Mouse (Mus musculus) megakaryocyte progenitor cell, adult 5-6 weeks (primary cell): ENCODE data around the gene Prkn. TPM values are rescaled to one million over a fixed set of nuclear protein-coding genes. Genes with fewer than 3 reads are reported as not detected.
A peak's percentile ranks its signal among the peaks of the same experiment; 100 is the strongest.

Experiments used
- ATAC-seq: replicated peaks from 2 replicates; pipeline ENCODE4 v1.8.0; 2016; ENCODE audit warnings: mild to moderate bottlenecking, moderate TSS enrichment, inconsistent platforms; ENCODE audit not compliant: poor library complexity
- total RNA-seq, 2 experiments: library from RNA; stranded (forward) in 1 of 2; stranded (reverse) in 1 of 2; fragments of 157-497, 149-512 nt in 1 of 2; fragments of 200-1000 nt in 1 of 2; gene quantifications; 2 replicates each; pipeline versions ENCODE4 v1.2.3 to v1.2.4; 2015 to 2017

The Prkn gene
- total RNA-seq, 2 experiments from 2014 or later, result 0.25 to 0.57 TPM

DNA sequence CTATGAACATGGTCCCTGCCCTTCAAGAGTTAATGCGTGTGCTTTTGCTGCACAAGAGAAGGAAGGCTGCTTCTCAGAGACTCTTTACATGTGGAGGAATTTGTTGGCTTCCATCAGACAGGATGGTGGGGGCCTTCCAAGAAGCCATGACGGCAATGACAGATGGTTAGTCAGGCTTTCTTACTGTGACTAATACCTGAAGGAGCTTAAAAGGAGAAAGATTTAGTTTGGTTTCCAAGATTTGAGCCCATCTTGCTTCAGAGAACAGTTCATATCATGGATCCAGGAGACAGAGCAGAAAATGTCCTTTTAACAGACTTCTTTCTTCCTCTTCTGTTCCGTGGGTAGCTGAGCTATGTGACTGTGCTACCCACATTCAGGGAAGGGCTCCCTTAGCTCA, 666.9 kb downstream of the Prkn start:
- ATAC-seq, result no peak

DNA sequence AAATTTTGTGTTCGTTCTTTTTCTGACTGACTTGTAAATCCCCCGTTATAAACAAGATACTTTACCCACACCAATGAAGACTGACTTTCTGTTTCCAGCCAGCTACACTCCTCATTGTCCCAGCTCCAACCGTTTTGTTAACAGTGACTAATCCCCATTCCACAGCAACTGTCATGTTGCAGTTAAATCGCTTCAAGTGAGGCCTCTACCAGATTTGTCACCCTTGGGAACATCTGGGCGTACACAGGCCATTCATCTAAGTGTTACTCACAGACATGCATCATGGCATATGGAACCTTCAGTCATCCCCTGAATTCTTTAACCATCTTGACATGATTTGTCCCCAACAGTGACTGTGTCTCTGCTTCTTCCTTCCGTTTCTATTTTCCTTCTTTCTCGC, 669.9 kb downstream of the Prkn start:
- ATAC-seq, result no peak

DNA sequence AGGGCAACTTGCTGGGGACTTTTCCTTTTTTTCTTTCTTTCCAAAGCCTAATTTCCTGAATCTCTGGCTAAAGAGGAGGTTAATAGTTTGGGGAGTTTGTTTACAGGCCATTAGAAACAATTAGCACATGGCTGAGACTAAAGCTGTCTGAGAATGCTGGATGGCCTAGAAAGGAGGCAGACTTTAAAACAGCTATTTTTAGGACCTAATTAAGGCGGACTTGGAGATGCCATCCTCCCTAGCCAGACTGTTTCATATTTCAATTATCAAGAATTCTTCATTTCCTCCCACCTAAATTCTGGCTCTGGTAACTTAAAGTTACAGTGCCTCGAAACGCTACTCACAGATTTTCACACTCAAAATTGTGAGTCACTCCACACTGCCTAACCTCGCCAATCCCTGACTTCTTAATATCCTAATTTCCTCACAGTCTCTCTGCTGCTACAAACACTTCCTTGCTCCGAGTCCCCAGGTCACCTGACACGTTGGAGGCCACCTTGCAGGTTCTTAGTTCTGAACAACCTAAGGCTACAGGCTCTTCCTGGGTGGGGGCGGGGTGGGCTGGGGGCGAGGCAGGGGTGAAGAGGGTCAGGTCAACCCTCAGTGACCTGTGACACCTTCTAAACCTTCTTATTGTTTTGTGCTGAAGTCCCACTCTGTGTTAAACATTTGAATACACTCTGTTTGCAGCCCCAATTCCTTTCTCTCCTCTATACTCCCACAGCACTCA, 674.0 kb downstream of the Prkn start:
- ATAC-seq, result no peak

DNA sequence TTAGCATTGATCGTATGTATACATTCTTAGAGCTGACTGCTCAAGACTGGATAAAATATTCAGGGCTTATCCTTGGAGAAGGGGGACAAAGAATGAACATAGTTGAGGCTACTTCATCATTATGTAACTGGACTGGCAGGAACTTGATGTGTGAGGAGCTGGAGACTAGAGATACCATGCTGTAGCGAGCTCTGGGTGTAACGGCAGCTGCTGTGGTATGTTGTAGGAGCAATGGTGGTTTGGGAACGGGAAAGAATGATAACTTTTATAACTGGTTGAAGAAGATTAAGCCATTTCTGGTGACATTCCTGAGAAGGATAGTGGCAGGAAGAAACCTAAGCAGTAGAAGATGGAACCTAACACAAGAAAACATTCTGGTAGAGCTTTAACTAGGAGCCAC, 675.4 kb downstream of the Prkn start:
- ATAC-seq, result peak; percentile 60

DNA sequence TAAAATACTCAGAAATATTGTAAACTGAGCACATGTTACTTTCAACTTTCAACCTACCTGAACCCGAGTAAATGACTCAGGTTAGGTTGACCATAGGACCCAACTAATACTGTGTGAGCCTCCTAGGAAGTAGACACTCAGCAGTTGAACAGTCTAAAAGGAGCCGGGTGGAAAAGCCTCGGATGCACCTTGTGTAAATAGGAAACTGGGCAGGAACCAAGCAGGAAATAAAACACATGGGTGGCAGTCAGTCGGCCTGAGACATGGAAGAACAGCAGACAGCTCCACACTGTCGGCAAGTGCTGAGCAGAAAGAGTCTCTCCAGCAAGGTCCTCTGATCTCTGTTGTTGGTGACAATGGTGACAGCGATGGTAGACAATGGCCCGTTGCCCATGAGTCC, 676.0 kb downstream of the Prkn start:
- ATAC-seq, result no peak

DNA sequence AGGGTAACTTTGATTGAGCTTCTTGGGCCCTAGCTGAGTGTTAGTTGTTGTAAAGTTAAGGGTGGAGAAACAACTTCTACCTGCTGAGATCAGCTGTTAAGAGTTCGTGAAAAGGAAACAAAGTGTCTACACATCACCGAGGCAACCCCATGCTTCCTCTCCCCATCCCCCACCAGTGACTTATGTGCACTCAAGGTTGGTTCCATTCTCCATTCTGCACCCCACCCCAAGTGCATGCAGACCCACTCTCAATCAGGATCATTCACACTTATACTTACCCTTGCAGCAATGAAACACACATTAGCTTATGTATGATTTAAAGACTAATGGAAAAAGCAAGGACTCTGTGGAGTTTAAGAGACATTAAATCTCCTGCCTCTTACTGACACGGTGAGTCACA, 691.9 kb downstream of the Prkn start:
- ATAC-seq, result no peak

DNA sequence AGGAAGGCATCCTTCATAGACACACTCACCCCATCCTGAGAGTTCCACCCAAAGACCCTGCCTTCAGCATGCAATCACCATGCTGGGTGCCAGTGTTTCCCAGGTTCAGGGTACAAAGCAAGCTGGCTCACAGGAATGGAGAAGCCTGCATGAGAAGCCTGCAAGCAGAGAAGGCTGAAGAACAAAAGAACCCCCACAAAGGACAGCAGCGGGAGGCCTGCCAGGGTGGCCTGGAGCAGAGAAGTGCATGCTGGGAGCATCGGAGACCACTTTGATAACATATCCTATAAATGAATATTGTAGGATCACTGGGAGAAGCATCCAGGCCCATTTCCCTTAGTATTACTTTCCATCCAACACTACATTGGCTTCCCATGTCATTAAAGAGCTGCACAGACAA, 692.6 kb downstream of the Prkn start:
- no peak for ATAC-seq

DNA sequence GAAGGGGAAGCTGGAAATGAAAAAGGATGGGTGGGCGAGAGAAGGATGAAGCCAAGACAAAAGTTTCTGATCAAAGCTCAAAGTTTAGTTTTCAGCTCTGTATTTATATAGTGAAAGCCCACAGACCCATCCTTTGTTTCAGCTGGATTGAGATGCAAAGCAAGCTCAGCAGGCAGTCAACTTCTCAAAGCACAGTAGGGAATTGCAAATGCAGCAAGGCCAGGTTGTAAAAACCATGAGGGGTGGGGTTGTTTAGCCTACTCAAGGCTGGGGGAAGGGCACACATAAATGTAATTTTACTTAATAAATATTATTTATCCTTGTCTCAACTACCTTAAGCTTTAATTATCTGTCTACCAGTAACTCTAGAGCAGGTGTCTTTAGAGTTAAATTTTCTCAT, 693.7 kb downstream of the Prkn start:
- no peak for ATAC-seq

DNA sequence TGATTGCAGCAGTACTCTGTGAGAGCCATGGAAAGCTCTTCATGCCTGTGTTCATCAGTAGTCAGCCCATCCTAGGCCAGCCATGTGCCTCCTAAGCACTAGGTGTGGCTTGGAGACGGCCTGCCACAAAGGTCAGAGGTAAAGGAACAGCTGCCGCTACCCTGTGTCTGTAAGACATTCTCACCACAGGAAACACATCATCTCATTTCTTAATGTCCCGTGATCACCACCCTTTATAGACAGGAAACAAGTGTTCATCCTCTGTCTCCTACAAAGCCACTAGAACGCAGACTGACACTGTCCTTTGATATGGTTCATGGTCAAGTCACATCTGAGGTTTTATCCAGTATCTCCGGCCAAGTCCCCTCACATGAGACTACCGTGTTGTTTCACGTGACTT, 698.6 kb downstream of the Prkn start:
- peak; percentile 71 for ATAC-seq

DNA sequence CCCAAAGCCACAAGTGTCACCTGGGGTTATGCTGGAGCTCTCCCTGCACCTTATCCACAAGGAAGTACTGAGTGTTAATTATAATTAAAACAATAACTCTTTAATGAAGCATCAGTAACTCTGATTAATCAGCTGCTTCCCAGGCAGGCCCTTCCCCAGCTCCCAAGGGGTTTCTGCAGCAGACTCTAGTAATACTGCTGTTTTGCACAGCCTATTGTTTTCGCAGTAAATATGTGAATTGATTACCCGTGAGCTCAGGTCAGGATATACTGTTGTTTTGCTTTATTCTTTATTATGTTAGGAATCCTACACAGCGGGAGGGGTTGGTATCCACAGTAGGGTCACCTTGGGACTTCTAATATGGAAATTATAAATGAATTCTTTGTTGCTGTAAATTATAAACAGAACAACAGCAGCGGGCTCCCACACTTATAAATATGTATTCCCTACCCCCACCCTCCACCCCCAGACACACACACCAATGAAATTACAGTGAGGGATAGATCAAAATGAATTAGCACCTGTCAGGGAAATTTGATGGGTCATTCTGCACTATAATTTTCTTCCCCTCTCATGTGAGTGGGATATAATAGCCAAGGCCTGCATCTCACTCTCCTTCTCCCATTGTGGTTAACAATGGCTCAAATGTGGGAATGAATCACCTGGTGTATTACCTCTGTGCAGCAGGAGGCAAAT, 701.9 kb downstream of the Prkn start:
- ATAC-seq, result no peak

DNA sequence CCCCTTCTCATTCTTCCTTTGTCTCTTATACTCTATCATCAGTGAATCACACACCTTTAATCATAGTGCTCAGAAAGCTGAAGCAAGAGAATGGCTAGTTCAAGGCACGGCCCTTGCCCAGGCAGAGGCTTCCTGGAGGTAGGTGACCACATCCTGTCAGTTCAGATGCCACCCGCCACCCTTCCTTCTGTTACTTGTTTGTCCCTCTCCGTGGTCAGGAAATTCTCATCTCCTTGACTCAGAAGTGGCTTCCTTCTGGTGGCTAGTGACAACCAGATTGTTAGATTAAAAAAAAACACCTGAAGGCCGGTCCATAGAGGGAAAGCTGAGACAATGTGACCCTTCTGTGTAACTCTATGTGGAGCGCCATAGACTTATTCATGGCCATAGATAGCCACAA, 710.4 kb downstream of the Prkn start:
- peak; percentile 79 for ATAC-seq

DNA sequence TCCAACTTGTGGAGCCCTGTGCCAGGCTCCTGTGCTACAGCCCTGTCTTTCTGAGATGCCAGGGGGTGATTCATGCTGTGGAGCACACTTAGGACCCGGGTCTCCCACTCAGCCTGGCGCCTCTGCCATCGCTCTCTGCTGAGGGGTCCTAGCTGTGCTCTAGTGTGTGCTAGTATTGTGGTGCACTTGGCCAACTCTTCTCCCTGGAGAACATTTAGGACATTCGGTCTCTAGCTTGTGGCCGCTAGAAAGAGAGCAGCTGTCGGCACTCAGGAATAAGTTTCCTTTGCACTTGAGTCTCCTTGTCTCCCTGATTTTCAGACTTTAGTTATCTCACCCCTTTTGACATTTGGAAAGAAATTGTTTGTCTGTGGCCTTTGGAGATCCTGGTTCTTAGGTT, 725.5 kb downstream of the Prkn start:
- ATAC-seq, result no peak

DNA sequence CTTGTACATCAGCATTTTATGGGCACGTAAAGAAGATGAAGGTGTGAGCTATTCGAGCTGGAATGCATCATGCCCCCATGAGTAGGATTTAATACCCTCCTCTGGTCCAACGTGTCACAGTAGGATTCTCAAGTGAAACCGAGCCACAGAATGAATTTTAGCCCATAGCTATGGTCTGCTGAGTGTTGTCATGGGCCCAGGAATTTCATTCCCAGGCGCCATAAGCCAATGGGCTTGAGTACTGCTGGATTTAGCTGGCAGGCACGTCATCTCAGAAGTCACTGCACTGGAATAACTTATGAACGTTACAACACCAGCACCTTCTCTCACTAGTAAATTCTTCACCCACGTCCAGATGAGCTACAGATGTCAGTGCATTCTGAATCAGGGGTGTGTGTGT, 730.2 kb downstream of the Prkn start:
- no peak for ATAC-seq

DNA sequence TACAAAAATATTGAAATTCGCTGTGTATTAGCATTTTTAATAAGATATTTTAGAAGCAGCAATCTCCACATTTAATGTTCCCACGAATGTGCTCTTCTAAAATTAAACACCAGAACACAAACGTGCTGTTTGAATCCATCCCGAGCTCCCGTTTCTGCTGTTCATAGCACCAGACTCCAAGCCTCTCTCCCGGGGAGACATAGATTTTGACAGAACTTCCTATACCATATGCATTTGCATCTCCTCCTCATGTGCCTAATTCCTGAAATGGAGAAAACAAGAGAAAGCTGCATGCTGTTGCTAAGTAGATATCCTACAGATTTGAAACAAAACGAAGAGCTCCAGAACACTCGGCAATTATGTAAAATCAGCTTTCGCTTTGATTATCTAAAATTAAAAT, 733.5 kb downstream of the Prkn start:
- ATAC-seq, result no peak

DNA sequence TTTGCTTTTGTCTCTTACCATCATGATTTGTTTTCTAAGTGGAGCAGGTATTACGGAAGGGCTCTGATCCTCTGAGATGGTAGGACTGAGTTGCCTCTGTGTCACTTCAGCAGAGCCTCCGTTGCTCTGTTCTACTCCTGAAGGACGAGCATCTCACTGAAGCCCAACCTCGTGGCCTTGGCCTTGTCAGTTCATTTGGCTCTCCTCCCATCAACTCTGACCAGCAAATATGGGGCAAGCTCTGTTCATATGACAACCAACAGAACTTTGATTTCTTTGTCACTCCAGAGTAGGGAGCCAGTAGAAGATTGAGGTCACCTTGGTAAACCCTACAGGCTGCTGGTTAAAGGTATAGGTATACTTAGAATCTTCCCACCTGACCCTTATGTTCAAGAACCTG, 745.3 kb downstream of the Prkn start:
- no peak for ATAC-seq

DNA sequence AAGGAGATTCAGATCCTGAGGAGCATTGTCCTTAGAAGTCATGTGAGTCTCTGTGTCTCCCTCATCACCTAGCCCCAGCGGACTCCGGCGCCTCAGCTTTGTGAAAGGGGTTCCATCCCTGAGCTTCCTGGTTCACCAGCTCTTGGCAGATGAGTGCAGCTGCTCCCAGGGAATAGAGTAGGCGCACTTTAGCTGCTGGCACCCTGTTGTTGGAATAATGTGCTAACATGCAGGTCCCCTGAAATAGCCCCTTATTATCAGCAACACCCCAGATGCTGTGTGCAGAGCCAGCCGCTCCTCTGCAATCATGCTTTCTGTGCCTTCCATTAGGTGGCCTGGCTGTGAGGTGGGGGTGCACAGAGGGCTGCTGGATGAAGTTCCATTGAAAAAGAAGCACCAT, 767.7 kb downstream of the Prkn start:
- ATAC-seq, result no peak

DNA sequence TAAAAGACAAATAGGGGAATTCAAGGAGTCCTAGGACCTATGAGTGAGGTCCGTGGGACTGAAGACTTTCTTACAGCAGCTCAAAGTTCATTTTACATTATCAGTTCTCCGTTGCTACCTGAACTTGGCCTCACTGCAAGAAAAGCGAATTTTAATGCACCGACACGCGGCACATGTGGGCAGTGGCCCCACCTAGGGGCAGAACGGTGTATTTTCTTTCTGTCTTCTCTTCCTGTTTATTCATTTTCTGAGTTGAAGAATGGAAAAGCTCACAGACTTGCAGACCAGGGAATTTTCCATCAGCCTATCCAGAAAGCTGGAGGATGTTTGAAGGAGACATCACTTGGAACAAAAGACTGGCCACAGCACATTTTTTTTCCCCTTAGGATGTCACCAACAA, 771.3 kb downstream of the Prkn start:
- peak; percentile 90 for ATAC-seq

DNA sequence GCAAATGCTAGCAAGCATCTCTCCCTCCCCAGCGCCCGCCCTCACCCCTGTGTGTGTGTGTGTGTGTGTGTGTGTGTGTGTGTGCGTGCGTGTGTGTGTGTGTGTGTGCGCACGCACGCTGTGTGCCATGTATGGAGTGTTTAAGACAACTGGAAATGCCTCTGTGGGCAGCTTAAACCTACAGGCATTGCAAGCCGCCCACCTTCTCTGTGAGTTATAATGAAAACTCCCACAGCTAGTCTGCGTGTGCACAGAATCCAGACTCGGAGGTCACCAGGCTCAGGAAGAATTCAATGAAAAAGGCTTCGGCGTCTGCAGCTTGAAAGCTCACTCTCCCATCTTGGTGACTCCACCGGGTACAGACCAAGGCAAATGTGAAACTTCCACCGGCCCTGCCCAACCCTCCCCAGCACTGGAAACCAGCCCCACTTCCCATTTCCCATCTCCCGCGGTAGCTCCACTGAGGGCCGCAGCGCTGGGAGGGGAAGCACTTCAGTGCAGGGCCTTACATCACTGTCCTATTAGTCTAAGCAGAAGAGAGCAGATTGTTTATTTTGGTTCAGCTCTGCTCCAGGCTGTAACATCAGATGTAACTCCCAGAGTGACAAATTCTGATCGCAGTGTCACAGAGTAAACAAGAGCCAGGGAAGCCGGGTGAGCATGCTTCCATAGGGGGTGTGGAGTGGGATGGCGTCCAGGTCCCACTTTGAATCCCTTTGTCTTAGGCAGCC, 772.8 kb downstream of the Prkn start:
- ATAC-seq, result peak; percentile 85

DNA sequence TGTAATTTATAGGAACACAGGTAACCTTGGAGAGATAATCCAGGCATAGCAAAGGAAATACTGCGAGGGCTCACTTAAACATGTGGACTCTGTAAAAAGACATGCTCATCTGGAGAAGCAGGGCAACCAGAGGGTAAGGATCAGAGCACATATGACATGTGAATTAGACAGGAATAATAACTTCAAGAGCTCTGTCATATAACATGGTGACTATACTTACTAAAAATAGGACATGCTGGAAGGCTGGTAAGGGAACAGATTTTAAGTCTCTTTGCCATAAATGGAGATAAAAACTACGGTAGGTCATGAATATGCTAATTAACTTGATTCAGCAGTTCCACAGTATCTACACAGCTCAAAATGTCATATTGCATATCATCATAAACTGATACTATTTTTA, 777.4 kb downstream of the Prkn start:
- no peak for ATAC-seq

DNA sequence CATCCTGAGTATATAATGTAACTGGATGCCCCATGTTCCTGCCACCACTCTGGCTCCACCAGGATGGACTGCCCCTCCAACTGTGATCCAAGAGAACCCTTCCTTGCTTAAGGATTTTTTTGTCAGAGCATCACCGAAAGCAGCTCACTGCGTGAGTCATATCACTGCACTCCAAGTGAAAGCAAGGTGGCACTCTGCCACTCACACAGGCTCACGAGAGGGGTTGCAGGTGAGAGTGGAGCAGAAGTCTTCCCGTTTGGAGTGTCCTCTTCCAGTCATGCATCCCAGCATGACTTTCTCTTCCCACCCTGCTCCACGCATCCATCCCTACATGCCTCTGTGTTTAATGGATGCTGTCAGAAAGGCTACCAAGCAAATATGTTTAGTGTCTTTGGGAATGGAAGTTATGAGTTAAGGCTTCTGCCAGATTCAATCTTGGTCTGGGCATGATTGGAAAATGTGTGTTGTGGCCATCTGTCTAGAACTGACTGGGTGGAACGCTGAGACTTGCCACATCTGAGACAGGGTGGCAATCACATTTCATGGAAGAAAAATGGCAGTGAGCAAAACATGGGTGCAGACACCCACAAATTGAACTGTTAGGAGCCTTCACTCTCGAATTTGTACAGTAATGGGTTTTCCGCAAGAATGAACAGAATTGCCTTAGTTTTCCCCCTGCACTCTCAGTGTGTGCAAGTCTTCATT, 778.9 kb downstream of the Prkn start:
- no peak for ATAC-seq

DNA sequence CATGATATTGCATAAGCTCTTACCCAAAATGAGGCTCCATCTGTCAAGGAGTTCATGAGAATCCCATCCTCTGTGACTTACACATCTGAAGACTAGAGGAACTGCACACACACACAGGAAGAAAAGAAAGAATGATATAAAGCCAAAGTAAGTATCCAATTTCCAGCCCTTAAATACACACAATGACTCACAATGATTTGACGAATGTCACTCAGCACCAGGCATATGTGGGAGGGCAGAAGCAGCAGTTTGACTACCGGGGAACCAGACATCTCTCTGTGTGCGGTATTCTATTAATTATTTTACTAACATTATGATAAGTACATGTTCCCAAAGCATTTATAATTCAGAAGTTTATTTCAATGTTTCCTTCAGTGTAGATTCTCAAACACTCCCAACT, 780.6 kb downstream of the Prkn start:
- no peak for ATAC-seq

DNA sequence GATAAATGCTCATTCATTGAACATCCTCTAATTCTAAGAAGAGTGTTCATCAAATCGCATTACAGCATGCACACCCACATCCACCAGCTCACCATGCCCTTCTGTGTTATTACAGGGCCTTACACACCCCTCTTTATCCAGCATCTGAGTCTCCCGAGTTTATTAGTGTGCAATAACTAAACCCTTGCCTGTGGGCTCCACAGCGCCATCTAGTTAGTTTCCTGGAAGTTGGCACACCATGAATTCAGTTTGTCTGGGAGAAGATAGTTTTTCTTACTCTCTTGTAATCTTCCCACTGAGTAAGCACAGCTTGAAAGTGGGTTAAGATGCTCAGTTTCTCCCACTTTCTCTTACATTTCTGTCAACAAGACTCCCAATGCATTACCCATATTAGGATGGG, 781.3 kb downstream of the Prkn start:
- peak; percentile 65 for ATAC-seq
